Mouse (Mus musculus) skeletal muscle tissue, adult 2 months (tissue): ENCODE results near the gene Mad2l2.

Source experiments
- DNase-seq: peaks from one replicate; pipeline ENCODE4 v3.0.0-alpha.2; 2012; ENCODE audit warnings: low read depth, low spot score

The Mad2l2 gene

GRCm38 (mm10) chr4:148140098-148141011 lies 10.2 kb downstream of the Mad2l2 start:
- peak; percentile 88 for DNase-seq

GRCm38 (mm10) chr4:148143721-148144120 lies 13.5 kb downstream of the Mad2l2 start:
- DNase-seq, result no peak

- no peak for DNase-seq
Measured at GRCm38 (mm10) chr4:148147714-148148113, 17.5 kb downstream of the Mad2l2 start.

- DNase-seq, result no peak
Measured at GRCm38 (mm10) chr4:148149540-148149939, 19.4 kb downstream of the Mad2l2 start.

DNA sequence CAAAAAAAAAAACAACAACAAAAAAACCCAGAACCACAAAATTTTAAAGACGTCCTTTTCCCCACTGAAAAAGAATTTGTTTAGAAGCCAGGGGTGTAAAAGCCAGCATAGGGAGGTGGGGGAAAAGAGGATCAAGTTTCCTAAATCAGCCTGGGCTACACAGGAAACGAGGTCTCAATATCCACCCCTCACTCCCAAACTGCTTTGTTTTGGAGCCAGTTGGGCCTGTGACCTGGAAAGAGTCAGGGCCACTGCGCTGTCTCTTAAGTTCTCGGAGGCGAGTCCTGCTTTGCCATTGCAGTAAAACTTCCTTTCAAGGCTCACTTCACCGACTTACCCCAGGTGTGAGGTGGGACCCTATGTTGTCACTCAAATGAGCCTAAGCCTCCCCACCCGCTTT lies 20.1 kb downstream of the Mad2l2 start:
- no peak for DNase-seq

DNA sequence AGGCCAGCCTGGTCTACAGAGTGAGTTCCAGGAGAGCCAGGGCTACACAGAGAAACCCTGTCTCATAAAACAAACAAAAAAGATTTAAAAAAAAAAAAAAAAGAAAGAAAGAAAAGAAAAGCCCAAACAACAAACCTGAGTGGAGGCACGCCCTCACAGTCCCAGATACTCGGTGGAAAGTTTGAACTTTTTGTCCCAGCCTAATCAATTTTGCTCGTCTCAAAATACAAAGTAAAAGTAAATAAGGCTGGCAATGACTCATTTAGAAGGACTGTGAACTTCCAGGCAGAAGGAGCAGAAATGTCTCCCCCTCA lies 20.7 kb downstream of the Mad2l2 start:
- no peak for DNase-seq

DNA sequence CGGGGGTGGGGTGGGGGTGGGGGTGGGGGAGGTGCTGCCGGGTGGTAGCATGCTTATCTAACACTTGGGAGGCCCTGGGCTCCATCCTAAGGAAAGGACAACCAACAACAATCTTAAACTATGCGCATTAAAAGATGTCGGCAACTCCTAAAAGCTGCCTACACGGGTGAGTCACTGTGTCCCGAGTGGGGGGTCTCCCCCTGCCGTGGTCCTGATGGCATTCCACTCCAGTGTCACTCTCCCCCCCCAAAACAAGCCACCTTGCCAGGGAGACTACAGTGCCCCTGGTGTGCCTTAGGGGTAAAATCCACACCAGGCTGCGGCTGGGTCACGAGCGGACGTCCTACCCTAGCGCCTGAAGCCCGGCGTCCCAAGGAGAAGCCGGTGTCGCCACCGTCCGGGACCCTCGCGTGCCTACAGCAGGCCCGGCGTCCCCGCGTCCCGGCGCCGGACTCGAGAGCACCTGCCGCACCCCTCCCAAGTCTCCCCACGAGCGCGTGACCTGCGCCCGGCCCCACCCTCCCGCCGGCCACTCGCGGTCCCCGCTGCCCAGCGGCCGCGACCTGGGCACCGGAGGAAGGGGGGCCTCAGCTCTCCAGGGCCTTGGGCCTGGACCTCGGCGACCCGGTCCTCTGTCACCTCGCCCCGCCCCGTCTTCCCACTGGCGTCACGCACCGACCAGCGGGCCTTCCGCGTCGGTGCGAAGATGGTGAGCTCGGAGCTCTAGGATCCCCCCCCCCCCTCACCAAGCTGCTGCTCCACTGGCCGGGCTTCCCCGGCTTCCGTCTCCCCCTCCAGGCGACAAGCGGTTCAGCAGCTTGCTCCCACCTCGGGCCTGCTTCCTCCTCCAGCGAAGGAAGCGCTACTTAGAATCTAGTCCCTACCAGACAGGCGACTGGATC lies 21.3 kb downstream of the Mad2l2 start, which contains the start of gene Fbxo6:
Gene Fbxo6 (minus strand): TSS at position 874 of the 902 bp plus-strand sequence.
- DNase-seq, result peak; percentile 93

GRCm38 (mm10) chr4:148152547-148152946 lies 22.4 kb downstream of the Mad2l2 start:
- DNase-seq, result no peak

DNA sequence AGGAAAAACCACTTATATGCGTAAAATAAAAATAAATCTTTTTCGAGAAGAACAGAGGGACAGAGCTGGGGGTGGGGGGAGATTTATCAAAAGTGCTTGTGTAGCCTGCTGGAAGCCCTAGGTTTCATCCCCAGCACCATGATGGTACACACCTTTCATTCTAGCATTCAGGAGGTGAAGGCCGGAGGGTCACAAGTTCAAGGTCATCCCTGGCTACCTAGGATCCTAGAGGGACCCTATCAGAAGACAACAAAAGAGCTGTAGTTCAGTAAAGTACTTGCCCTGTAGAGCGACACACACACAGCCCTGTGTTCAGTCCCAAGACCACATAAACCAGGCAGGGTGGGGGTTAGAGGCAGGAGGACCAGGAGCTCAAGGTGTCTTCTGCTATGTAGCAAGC lies 23.8 kb downstream of the Mad2l2 start:
- DNase-seq, result no peak

DNA sequence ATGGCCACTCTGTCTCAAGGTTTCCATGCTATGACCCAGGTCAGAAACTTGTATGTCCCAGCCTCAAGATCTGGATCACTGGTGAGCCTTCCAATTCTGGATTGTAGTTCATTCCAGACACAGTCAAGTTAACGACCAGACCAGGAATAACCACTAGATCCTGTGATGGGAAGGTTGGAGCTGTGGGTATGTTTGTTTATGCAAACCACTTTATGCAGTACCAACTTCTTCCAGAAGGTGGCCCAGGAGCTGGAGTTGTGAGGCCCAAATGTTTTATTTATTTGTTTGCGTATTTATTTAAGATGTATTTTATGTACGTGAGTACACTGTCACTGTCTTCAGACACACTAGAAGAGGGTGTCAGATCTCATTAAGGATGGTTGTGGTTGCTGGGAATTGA lies 24.8 kb downstream of the Mad2l2 start:
- DNase-seq, result no peak

DNA sequence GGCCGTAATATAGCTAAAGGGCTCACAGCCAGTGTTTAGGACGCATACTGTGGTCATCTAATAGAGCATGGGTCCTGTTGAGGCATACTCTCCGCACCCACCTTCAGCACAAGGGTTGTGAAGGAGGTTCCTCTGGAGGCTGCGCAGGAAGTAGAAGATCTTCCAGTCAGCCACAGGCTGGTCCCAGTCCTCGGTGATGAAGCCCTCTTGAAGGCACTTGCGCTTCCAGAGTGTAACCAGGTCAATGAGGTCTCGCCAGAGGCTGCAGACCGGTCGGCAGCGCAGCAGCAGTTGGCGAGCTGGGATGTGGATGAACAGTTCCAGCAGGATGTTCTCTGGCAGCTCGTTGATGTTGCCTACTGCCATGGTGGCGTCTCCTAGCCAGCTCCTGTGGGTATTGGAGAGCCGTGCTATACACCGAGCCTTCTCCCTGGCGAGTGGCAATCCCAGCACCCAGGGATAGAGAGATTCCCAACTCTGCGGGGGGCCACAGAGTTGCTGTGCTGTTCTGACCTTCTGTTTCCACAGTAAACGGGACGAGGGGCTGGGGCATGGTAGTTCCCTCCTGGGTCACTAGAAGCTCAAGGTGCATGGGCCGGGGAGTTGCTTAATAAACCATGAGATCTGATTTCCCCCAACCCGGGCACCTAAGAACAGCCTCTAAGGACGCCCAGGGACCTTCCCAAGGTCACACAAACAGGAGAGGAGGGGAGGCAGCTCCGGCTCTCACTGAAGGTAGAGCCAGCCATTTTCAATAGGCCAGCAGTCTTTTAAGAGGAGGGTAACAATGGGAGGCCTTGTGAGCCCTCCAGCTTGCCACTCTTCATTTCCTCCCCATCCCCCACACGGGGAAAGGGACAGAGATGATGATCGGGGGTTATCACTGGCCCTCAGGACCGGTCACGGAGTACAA lies 28.5 kb downstream of the Mad2l2 start:
- no peak for DNase-seq

DNA sequence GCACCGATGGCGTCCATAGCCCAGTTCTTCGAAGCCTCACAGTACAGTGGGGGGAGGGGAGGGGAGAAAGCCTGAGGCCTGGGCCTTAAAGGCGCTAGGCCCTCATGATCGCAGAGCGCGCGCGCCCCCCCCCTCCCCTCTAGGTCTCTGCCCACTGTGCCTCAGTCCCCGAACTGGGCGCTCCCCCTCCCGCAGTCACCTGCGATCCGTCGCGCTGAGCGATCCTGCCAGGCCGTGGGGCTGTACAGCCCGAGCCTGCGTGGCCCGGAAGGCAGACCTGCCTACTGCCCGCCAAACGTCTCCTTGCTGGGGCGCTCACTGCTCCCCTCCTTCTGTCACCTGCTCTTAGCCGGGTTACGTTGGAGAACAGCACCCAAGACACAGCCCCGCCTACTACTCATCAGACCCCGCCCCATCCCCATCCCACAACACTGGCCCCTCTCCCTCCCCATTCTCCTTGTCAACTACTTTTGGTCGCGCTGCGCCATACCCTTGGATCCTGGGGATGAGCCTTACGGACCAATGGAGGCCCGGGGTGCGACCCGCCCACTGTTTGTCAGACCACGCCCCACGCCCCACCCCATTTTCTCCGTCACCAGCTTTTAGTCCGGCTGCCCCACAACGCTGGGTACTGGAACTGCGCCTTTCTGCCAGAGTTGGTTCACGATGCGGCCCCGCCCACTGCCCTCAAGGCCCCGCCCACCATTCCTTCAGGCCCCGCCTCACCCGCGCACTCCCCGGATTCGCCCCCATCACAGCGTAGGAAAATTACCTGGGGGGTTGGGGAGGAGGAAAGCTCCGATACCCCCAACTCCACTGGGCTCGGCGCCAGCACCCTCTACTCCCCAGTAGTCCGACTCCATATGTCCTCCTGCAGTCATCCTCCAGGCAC lies 29.6 kb downstream of the Mad2l2 start:
- DNase-seq, result peak; percentile 83

GRCm38 (mm10) chr4:148160436-148161390 lies 30.5 kb downstream of the Mad2l2 start, which contains the start of the genes Fbxo44 and Fbxo2:
TSS of gene Fbxo44 (minus strand) at chr4:148160482.
TSS of gene Fbxo2 (plus strand) at chr4:148160621.
- DNase-seq, result no peak

GRCm38 (mm10) chr4:148164002-148164439 lies 33.8 kb downstream of the Mad2l2 start:
- peak; percentile 72 for DNase-seq

GRCm38 (mm10) chr4:148164461-148164860 lies 34.3 kb downstream of the Mad2l2 start:
- DNase-seq, result no peak

DNA sequence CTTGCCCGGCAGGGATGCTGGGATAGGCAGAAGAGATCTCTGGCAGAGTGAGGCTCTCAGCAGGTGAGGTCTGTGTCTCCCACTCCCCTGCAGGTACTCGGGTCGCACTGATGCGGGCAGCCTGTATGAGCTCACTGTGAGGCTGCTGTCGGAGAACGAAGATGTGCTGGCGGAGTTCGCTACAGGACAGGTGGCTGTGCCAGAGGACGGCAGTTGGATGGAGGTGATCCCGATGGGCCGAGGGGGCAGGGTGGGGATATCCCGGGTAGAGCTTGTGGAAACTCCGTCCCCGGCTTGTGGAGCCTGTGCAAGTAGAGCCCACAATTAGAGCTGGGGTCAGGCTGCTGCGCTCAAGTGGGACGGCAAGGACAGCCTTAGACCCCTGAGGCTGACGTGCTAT lies 35.4 kb downstream of the Mad2l2 start:
- no peak for DNase-seq

- DNase-seq, result no peak
Measured at GRCm38 (mm10) chr4:148166431-148166830, 36.2 kb downstream of the Mad2l2 start.

- DNase-seq, result no peak
Measured at GRCm38 (mm10) chr4:148166986-148167385, 36.8 kb downstream of the Mad2l2 start.

- DNase-seq, result peak; percentile 53
Measured at GRCm38 (mm10) chr4:148168287-148168686, 38.1 kb downstream of the Mad2l2 start.
